Mouse (Mus musculus) urinary bladder, adult 18-20 months (tissue): ENCODE data around the gene Cdc34.
"Not testable (repeated sequence)": the region's sequence is repeated elsewhere in the genome, so short reads cannot be mapped to it uniquely, and the experiment has no call there.

Experiments used
- DNase-seq, 2 experiments: peaks; one replicate each; pipeline ENCODE4 v3.0.0; 2022; ENCODE audit warnings: low spot score in 2 of 2, mixed read lengths in 2 of 2

Gene Cdc34

GRCm38 (mm10) chr10:79695231-79696128 lies 13.5 kb downstream of the Cdc34 start:
- peak in 1 of 2 experiments; percentile 62 for DNase-seq

- DNase-seq, result no peak
Measured at GRCm38 (mm10) chr10:79696129-79696651, 14.2 kb downstream of the Cdc34 start.

GRCm38 (mm10) chr10:79697916-79698315 lies 15.9 kb downstream of the Cdc34 start:
- no peak for DNase-seq

GRCm38 (mm10) chr10:79698459-79698858 lies 16.5 kb downstream of the Cdc34 start:
- no peak for DNase-seq

GRCm38 (mm10) chr10:79700676-79701075 lies 18.7 kb downstream of the Cdc34 start:
- no peak for DNase-seq

GRCm38 (mm10) chr10:79701443-79702129 lies 19.6 kb downstream of the Cdc34 start:
- no peak for DNase-seq

- DNase-seq, result not testable (repeated sequence)
Measured at GRCm38 (mm10) chr10:79702970-79703369, 21.0 kb downstream of the Cdc34 start.

GRCm38 (mm10) chr10:79703541-79703940 lies 21.5 kb downstream of the Cdc34 start:
- no peak for DNase-seq

- DNase-seq, result peak; percentile 95 to 98
Measured at GRCm38 (mm10) chr10:79704065-79704969, 22.3 kb downstream of the Cdc34 start, which contains the start of gene Bsg. Gene Bsg, plus strand, starts transcription at chr10:79704491.

- DNase-seq, result no peak
Measured at GRCm38 (mm10) chr10:79704970-79705360, 23.0 kb downstream of the Cdc34 start.

- no peak for DNase-seq
Measured at GRCm38 (mm10) chr10:79705951-79706350, 24.0 kb downstream of the Cdc34 start.

GRCm38 (mm10) chr10:79706406-79707094 lies 24.6 kb downstream of the Cdc34 start:
- DNase-seq, result no peak

- no peak for DNase-seq
Measured at GRCm38 (mm10) chr10:79707162-79707561, 25.2 kb downstream of the Cdc34 start.

- DNase-seq, result no peak
Measured at GRCm38 (mm10) chr10:79707759-79708158, 25.8 kb downstream of the Cdc34 start.

- no peak for DNase-seq
Measured at GRCm38 (mm10) chr10:79708668-79709067, 26.7 kb downstream of the Cdc34 start.

GRCm38 (mm10) chr10:79709307-79709706 lies 27.3 kb downstream of the Cdc34 start:
- no peak for DNase-seq

- DNase-seq, result no peak
Measured at GRCm38 (mm10) chr10:79712029-79712428, 30.0 kb downstream of the Cdc34 start.

GRCm38 (mm10) chr10:79712499-79713126 lies 30.6 kb downstream of the Cdc34 start:
- peak in 1 of 2 experiments; percentile 60 for DNase-seq

- no peak for DNase-seq
Measured at GRCm38 (mm10) chr10:79713163-79713562, 31.2 kb downstream of the Cdc34 start.

GRCm38 (mm10) chr10:79714996-79715395 lies 33.0 kb downstream of the Cdc34 start:
- DNase-seq, result no peak
